Mouse (Mus musculus) CD8-positive naive resting alpha-beta T cell, adult 2 months (primary cell): ENCODE measurements around the gene Olfm2.
"Not testable (repeated sequence)": the region's sequence is repeated elsewhere in the genome, so short reads cannot be mapped to it uniquely, and the experiment has no call there.

ENCODE experiments used
- DNase-seq, 2 experiments: peaks; one replicate each; pipeline ENCODE4 v3.0.0; 2022; ENCODE audit warnings: low read depth in 2 of 2, low spot score in 2 of 2

Gene Olfm2

DNA sequence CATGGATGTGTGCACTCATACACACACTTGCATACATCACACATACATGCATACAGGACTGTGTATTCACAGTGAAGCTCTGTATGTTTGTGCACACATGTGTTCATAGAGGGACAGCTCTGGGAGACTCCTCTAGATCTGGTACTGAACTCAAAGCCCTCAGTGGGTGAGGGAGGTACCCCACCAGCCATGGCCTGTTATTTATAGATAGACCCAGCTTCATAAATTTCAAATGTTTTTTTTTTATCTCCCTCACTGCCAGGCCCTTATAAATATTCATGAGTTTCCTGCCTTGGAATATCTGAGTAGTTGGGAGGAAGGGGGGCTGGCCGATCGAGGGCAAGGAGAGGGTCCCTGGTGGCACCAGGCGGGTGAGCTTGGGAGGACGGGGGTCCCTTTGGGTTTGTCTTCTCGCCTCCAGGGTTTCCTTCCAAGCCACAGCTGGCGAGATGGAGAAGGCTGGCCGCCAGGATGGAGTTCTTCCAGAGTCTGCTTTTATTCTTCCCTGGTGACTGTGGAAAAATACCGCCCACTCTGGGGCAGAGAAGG is 42.2 kb downstream of the Olfm2 start:
- DNase-seq: no peak

DNA sequence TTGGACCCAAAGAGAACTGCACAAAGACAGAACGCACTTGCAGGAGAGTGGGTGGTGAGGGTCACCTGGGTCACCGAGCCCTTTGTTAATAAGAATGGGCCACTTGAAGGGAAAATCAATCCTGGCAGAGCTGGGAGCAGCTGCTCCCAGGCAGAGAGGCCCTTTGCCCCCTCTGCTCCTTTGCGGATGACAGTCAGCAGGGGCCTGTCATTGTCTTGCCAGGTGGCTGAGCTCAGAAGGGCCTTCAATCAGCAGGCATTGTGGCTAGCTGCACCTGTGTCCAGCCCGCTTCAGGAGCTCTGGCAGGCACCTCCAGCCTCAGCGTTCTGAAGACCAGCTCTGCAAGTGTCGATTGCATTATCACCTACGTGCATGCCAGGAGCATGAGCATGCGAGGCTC is 48.7 kb downstream of the Olfm2 start:
- DNase-seq: no peak

DNA sequence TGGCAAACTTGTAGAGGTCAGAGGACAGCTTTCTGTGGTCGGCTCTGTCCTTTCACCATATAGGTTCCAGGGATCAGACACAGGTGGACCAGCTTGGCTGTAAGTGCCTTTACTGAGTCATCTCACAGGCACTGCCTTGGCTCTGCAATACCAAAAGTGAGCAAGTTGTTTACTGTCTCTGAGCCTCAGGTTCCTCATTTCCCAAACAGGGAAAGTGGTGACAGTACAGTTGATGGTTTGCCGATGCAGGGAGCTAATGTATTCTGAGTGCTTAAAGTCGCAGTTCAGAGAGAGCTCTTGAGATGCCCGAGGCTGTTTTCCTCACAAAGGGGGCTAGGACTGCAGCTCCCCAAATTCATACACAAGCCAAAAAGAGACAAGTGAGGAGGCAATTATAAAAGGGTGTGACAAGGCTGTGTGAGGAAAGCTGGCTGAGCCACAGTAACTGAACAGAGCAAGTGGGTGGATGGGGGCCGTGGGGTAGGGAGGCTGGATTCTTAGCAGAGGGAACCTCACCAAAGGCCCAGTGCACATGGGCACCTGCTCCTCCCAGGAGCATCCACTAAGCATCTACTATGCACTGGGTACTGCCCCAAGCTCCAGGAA is 49.9 kb downstream of the Olfm2 start:
- no peak for DNase-seq

DNA sequence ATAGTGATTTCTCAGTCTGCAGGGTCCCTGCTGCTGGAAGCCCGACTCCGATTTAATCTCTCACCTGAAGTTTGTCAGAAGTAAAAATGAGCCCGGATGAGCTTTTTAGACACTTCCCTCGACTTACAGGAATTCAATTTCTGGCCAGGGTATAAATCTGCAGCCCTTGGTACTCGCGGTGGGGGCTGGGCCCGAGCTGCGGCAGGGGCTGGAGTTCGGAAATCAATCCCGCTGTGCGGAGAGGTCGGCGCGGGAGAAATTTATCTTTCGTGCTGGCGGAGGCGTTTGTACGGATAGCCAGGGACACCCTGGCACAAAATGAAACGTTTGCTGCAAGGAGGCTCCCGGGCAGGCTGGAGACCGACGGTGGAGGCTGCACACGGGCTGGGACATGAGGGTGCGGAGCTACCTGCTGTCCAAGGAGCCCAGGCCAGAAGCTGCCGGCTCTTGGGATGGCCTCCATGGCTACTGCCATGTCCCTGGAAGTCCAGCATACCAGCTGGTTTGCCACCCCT is 51.4 kb downstream of the Olfm2 start:
- DNase-seq: no peak

DNA sequence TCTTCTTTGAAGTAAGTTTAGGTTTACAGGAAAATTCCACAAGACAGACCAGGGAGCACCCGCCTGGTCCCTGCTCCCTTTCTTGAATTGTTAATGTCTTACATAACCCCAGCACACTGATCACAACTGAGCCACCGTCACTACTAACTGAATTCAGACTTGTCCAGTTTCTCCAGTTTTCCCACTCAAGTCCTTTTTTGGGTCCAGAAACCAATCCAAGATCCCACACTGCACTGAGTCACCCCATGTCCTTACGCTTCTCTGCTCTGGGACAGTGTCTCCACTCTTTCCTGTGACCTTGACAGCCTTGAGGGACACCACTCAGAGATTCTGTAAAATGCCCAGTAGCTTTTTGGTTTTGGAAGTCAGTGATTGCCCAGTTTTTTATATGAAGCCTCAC is 53.3 kb downstream of the Olfm2 start:
- DNase-seq: no peak

DNA sequence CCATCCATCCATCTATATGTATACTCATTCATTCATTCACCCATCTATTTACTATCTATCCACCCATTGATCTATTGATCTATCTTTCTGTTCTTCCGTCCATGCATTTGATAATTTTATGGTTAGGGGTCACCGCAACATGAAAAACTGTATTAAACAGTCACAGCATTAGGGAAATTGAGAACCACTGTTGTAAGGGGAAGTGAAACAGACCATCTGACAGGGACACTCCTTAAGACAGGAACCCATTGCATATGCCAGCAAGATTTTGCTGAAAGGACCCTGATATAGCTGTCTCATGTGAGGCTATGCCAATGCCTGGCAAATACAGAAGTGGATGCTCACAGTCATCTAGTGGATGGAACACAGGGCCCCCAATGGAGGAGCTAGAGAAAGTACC is 55.7 kb downstream of the Olfm2 start:
- DNase-seq: not testable (repeated sequence)

DNA sequence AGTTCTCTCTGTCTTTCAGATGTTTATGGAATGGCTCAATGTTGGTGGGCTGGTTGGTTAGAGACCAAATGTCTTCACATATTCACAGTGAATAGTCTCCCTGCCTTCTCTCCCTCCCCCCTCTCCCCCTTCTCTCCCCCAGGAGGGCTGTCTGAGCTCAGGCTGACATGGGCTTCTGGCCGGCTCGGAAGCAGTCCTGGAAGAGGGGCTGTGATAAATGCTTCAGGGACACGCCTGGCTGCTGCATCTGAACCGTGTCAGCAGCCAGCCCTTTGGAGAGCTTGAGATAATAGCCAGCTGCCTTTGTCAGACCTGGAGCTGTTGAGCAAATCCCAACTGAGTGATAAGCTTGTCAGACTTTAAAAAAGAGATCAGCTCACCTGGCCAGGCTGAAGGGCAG is 56.2 kb downstream of the Olfm2 start:
- DNase-seq: no peak

DNA sequence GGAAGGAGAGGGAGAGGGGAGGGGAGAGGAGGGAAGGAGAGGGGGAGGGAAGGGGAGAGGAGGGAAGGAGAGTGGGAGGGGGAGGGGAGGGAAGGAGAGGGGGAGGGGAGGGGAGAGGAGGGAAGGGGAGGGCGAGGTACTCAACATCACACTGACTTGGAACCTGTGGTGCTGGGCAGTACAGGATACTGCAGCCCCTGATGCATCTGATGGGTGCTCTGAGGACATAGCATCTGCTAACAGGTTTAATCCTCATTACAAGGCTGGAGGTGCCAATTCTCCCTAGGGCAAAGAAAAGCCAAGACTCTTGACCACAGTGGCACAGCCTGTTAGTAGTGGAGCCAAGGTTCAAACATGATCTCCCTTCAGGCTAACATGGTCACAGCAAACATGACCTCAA is 56.7 kb downstream of the Olfm2 start:
- no peak for DNase-seq

DNA sequence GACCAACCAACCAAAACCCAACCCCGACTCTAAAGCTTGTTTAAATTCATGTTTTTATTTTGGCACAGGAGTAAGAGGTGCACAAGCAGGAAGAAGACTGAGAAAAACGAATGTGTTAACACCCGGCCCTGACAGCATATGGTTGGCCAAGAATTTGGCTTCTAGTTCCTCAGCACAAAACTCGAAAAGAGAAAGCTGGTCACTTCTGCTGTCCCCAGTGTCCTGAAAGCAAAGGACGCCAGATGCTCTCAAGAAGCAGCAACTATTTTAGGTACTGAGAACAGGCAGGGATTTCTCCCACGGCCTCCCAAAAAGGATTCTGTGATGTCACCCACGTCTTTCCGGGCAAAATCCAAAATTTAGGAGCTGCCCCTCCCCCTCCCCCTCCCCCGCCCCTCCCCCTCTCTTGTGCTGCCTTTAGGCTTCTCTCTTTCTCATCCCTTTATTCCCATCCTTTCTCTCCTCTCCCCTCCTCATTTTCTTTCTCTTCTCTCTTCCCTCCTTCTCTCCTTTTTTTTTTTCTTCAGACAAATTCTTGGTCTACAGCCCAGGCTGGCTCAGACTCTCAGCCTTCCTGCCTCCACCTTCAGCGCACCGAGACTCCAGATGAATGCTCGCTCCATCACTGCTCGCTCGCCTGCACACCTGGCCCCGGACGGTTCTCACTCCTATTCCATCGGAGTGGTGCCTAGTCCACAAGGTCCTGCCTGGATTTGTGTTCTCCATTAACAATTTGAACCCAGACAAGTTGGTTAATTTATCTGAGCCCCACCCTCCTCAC is 60.9 kb downstream of the Olfm2 start:
- DNase-seq: no peak

DNA sequence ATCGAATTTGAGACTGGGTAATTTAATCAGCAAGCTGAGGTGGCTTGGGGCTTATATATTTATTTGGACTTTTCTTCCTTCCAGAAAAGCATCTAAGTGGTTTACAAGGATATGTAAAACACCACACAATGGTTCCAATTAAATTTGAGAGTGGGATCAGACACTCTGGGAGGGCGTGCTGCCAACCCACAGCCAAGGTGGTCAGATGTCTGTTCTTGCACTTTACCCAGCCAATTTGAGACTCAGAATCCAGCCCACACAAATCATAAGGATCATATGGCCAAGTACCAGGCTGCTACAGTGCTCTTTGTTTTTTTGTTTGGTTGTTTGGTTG is 63.8 kb downstream of the Olfm2 start:
- DNase-seq: no peak

DNA sequence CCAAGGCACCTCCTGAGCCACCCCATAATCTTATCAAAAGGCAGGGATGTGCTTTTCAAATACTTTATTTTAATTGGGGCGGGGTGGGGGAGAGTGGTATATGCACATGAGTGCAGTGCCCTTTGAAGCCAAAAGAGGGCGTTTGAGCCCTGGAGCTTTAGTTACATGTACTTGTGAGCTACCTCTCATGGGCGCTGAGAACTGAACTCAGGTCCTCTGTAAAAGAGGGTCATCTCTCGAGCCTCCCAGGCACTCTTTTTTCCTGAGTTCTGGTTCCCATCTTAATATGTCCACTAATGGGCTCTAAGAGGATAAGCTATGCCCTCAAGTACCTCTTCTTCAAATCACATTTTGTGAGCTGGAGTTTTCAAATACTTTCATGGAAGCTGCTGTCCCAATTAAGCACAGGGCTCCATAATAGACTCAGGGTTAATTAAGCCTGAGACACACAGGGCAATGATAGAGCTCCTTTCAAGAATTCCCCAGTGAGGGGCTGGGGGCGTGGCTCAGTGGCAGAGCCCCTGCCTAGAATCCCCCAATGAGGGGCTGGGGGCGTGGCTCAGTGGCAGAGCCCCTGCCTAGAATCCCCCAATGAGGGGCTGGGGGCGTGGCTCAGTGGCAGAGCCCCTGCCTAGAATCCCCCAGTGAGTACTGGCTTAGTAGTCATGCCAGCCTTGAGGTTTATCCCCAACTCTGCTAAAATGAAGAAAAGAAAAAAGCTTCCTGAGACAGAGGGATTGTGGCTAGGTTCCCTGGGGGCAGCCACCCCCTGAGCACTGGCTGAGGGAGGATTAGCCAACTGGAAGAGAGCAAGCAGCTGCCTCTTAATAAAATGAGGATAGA is 64.4 kb downstream of the Olfm2 start:
- no peak for DNase-seq

DNA sequence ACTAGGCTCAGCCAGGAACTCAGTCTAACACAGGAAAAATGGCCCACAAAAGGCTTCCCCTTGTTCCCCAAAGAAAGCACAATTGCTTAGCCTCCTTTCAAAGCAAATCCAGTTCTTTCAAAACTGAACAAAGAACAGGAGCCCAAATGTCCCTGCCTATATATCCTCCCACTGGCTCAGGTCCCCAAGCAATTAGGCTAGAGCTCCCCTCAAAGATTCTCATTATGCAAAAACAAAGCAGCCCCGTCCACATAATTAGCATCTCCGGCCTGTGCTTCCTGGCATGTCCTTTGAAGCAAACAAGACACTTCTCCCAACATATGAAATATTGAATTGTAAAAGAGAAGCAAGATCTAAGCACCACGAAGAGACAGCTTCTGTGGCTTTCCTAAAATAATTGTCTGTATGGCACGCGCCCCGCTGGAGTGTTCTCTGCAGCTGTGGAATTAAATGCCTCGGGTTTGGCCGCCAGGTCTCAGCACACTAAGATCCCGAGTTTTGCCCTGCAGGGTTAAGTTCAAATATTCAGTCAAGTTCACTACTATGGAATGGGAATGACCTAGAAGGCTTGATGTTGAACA is 65.7 kb downstream of the Olfm2 start:
- no peak for DNase-seq

DNA sequence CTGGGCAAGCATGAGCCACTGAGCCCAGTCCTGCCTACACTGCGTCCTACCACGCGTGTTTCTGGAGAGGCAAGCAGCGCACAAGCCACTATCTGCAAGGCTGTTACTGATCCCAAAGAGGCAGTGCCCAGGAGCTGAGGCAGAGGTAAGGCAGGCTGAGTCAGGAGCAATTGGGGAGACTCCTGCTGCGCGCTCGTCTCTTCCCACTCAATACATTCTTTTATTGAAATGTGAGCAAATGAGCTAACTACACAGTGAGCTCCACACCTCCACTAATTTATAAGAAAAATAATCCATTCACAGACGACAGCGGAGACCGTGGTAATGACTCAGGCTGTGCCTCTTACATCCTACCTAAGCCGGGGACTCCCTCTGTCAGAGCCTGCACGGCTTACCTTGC is 68.3 kb downstream of the Olfm2 start:
- DNase-seq: no peak

DNA sequence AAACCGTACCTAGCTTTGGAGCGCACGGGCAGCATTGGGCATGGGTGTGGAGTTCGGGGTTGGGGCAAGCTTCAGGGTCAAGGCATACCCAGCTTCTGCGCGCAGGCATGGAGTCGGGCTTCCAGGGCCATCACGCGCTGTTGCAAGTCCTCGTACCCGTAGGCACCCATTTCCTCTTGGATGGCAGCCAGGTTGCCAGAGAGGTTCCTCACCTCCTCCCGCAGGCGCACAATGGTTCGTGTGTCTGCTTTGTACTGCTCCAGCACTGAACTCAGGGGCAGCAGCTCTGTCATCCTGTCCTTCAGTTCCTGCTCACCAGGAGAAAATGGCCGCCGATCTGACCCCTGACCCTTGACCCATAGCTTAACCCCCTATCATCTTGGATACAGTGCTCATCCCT is 74.1 kb downstream of the Olfm2 start:
- no peak for DNase-seq

DNA sequence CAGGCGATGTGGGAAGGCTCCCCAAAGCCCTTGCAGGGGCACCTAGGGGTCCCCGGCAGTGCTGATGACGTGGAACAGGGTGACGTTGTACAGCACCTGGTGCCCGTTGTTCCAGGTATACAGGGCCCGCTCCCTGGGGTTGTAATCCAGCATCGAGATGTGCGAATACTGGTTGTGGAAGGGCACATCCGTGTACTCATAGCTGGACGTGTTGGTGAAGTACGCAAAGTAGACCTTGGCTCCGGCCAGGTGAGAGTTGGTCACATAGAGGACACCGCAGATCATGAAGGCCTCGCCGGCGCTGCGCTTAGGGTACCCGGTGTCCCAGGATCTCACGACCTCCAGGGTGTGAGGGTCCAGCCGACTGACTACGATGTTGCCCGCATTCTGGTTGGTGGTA is 78.1 kb downstream of the Olfm2 start:
- DNase-seq: no peak

DNA sequence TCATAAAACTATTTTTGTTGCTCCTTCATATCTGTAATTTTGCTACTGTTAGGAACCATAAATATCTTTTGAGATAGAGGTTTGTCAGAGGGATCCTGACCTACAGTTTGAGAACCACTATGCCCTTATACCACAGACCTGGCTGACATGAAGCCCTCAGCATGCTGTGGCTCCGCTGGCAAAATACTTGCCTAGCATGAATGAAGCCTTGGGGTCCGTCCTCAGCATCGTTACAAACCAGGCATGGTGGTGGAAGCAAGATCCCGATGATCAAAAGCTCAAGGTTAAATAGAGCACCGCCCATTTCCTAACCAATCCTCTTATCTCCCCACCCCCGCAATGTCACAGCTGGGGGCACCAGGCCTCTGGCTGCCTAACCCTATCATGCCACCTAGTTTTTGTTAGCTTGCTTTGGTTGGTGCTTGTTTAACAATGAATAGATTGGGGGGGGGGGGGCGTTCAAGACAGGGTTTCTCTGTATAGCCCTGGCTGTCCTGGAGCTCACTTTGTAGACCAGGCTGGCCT is 79.6 kb downstream of the Olfm2 start:
- DNase-seq: no peak

DNA sequence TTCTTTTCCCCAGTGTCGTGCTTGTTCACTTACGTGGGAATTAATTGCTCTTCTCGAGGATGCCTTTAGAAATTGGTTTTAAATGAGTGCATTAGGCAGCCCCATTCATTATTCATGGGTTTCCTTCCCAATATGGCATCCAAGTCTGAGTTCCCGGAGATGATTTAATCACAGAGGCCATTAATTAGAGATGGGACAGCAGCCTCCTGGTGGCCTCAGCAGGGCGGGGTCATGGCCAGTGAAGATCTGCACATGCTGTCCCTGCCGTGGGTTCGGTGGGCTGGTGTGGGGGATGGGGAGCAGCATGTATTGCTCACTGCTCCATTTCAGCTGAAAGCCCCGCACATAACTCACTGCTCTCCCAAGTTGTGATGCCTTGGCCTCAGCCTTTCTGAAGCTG is 80.2 kb downstream of the Olfm2 start:
- no peak for DNase-seq

DNA sequence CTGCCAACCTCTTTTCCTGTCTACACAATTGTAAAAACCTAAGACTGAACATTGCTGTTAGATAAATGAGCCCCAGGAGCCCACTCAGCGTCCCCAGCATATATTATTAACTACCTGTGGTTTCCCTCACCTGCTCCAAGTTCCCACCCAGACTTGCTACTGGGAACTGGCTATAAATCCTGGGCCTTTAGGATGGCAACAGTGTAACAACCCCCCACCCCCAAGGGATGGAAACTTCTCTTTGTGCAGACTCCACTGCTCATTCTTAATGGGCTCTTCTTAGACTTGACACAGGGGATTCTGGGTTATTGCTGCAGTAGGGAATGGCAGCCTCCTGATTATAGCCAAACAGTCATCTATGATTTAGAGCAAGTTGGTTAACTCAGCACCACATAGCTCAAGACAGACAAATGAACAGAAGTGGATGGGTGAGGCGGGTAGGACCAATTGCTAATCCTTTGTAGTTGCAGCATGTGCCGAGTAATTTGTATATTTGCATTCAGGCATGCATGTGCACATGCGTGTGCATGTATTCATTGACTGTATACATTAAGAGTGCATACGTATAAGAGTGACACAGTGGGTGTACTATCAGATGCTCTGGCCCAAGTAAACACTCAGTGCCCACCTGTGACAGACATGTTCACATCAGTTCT is 81.0 kb downstream of the Olfm2 start:
- no peak for DNase-seq

DNA sequence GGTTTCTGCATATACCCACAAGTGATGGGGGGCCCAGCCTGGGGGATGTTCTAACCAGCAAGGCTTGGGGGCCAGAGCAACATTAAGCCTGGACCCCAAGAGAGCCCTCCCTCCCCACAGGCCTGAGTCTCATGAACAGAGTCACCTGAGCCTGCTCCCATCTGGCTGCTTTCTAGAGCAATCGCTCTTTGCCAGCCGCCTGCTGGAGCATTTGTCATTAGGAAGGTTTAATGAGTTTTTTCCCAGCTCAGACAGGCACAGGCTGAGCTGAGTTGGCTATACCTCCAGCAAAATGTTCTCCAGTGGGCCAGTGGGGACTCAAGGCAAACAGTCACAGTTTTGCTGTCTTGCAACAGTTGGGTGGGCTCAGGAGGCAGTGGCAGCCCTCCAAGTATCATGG is 81.8 kb downstream of the Olfm2 start:
- DNase-seq: no peak

DNA sequence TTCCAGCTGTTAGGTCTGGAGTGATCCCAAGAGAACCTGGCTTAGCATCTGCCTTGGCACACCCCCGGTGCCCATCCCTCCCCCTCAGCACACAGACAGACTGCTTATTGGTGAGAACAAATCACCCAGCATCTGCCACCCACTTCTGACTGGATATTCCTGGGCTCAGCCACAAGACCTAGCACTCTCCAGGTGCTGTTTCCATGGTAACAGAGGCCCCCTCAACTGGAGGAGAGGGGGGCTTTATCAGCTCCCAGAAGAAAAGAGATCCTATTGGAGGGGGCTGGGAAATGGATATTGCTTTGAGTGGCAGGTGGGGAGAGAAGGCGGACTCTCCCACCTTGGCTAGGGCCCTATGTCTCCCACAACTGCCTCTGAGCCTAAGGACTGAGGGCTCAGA is 82.2 kb downstream of the Olfm2 start:
- no peak for DNase-seq

DNA sequence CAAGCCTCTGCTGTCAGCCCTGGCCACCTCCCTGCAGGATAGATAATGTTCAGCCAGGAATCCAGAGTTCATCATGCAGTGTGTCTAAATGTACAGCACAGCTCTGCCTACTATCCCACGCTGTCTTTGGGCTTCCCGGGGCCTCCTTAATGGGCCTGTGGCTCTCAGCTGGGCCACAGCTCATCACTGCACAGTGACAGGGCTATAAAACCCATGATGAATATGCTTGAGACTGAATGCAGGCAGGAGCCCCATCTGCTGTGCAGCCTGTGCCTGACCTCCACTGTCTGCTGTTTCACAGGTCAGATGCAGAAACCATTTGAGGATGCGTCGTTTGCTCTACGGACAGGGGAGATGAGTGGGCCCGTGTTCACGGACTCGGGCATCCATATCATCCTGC is 83.3 kb downstream of the Olfm2 start:
- DNase-seq: no peak
